Mouse (Mus musculus): Measurements from ENCODE around the gene Lrrc2.

DNA sequence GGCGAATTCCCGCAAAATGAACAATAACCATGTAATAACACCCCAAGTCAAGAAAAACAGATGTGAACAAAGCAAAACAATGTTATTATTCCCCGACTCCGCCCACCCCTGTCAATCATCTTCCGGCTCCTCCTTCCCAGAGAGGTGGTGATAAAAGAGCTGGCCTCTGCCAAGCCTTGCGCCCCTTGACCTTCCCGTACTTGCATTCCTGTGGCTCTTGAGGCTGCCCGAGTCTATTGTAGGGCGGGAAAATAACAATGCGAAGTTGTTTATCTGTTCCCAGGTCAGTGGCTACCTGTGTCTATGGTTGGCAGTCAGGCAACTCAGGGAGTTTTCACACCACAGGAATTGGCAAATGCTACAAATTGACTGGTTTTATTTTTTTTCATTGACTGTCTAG lies 48.5 kb downstream of the Lrrc2 start:
- TF ChIP-seq CHD2 (IDR thresholded peaks at IDR 0.05; ENCODE audit: low read depth, low read length) (no peak), HCFC1 (IDR thresholded peaks at IDR 0.05; ENCODE audit: borderline replicate concordance, insufficient read depth, low read length) (no peak), MAFK (IDR thresholded peaks at IDR 0.05; ENCODE audit: insufficient read depth, low read depth, low read length) (no peak), ZNF384 (IDR thresholded peaks at IDR 0.05; ENCODE audit: low read depth, low read length) (no peak), ZC3H11A (IDR thresholded peaks at IDR 0.05; ENCODE audit: borderline replicate concordance, low read depth, low read length) (no peak)

Measured in ES-E14 (cell line).